Comparison of ENCODE assay signal across 16 mouse cellular contexts in genomic region chr11:121547925-121548324, GRCm38 (mm10). TPM values are rescaled to one million over a fixed set of nuclear protein-coding genes. Genes with fewer than 3 reads are reported as not detected.
DNase-seq lines count a peak whose midpoint lies in the region; ATAC-seq and TF ChIP-seq lines count a peak whose summit lies in the region.
"Had no signal": no experiment of that assay in that cellular context is flagged by ENCODE, and none has a peak within 500 bp of the region (broad histone marks: within the 10 kb centered on the region; RNA-seq: fewer than 3 reads in every experiment).

No protein-coding gene starts in this region.

- no peaks in the 10 kb centered on the region for H3K27me3 ChIP-seq in heart, embryonic 13.5 days (replicated peaks)
- no peaks in the 10 kb centered on the region for H3K27me3 ChIP-seq in small intestine, adult 2 months (ENCODE audit: control insufficient read depth, insufficient read depth, low read length)
- H3K27me3 ChIP-seq in neural tube, embryonic 15.5 days (replicated peaks): no peaks in the 10 kb centered on the region
- H3K27me3 ChIP-seq: midbrain, embryonic 15.5 days; neural tube, embryonic 12.5 days had no signal

- peaks cover 50% of the 10 kb centered on the region for H3K4me1 ChIP-seq in heart, embryonic 13.5 days
- peaks cover 18% of the 10 kb centered on the region for H3K4me1 ChIP-seq in bone marrow, adult 2 months (ENCODE audit: control insufficient read depth, insufficient read depth, low read length)
- peaks cover 66% of the 10 kb centered on the region for H3K4me1 ChIP-seq in small intestine, adult 2 months (ENCODE audit: control insufficient read depth, insufficient read depth, insufficient read length, low read length)
- peaks cover 37% of the 10 kb centered on the region for H3K4me1 ChIP-seq in neural tube, embryonic 15.5 days

- WGBS in heart, embryonic 13.5 days: 77% methylated on average over 4 of the region's 4 CpGs
- WGBS in bone marrow, adult 2 months: 49% methylated on average over 4 of the region's 4 CpGs
- 74% methylated on average over 4 of the region's 4 CpGs for WGBS in small intestine, adult 2 months
- 97% methylated on average over 4 of the region's 4 CpGs for WGBS in neural tube, embryonic 15.5 days

- no peak for DNase-seq in heart, adult 8-10 months (ENCODE audit: low spot score)
- peak; percentile 87 for DNase-seq in liver
- DNase-seq in left cerebral cortex, postnatal 4 days: no peak
- DNase-seq in left cerebral cortex, adult 18-20 months (ENCODE audit: low spot score in 2 of 2): no peak
- DNase-seq: cerebellum, postnatal 10 days; heart, adult 11 months; lung, postnatal 36 days had no signal

- TF ChIP-seq CTCF in bone marrow, adult 2 months (IDR thresholded peaks at IDR 0.05; ENCODE audit: control insufficient read depth, insufficient read depth, low read length): no peak
- no peak for TF ChIP-seq CTCF in small intestine, adult 2 months (IDR thresholded peaks at IDR 0.05; ENCODE audit: extremely low read depth, insufficient read length, insufficient replicate concordance, low read depth, low read length)

- H3K9ac ChIP-seq in heart, embryonic 13.5 days: no peak overlapping the region
- H3K9ac ChIP-seq in neural tube, embryonic 15.5 days (replicated peaks): no peak overlapping the region
- H3K9ac ChIP-seq: midbrain, embryonic 15.5 days; neural tube, embryonic 12.5 days had no signal

- no peak for TF ChIP-seq POLR2A in bone marrow, adult 2 months (IDR thresholded peaks at IDR 0.05; ENCODE audit: borderline replicate concordance, control insufficient read depth, low read depth, low read length)
- TF ChIP-seq POLR2A in small intestine, adult 2 months (IDR thresholded peaks at IDR 0.05; ENCODE audit: low read depth, low read length): no peak

- no peaks in the 10 kb centered on the region for H3K36me3 ChIP-seq in heart, embryonic 13.5 days
- no peaks in the 10 kb centered on the region for H3K36me3 ChIP-seq in small intestine, adult 2 months (ENCODE audit: control insufficient read depth, insufficient read depth, low read length)
- H3K36me3 ChIP-seq in neural tube, embryonic 15.5 days: 0 out of 2 replicates have a peak, but pooled peaks cover 2% of the 10 kb centered on the region

- H3K4me2 ChIP-seq in heart, embryonic 13.5 days: 0 out of 2 replicates have a peak overlapping the region, but pooled peaks have one; percentile 16
- no peak overlapping the region for H3K4me2 ChIP-seq in neural tube, embryonic 15.5 days
- H3K4me2 ChIP-seq: midbrain, embryonic 15.5 days; neural tube, embryonic 12.5 days had no signal

- ATAC-seq in heart, embryonic 13.5 days (ENCODE audit: extremely low read depth, insufficient number of reproducible peaks, low FRiP score, low TSS enrichment): peak; percentile 64
- no peak for ATAC-seq in neural tube, embryonic 15.5 days (ENCODE audit: low FRiP score)
- ATAC-seq: inflammation-experienced regulatory T-cells, adult 6 months; midbrain, embryonic 15.5 days had no signal

- intact Hi-C loops in left cerebral cortex, postnatal 4 days (cut with DNase I): no loop called here

- peak overlapping the region; percentile 76 for H3K27ac ChIP-seq in heart, embryonic 13.5 days (replicated peaks)
- peak overlapping the region; percentile 90 for H3K27ac ChIP-seq in bone marrow, adult 2 months (ENCODE audit: control insufficient read depth, insufficient read depth, low read depth, low read length, poor library complexity)
- peak overlapping the region; percentile 82 for H3K27ac ChIP-seq in small intestine, adult 2 months (ENCODE audit: insufficient read depth, low read depth, low read length)
- H3K27ac ChIP-seq in neural tube, embryonic 15.5 days (replicated peaks): no peak overlapping the region
- H3K27ac ChIP-seq: neural tube, embryonic 12.5 days had no signal

- no peak overlapping the region for H3K4me3 ChIP-seq in heart, embryonic 13.5 days
- H3K4me3 ChIP-seq in bone marrow, adult 2 months (replicated peaks; ENCODE audit: control insufficient read depth, low read depth, low read length): no peak overlapping the region
- no peak overlapping the region for H3K4me3 ChIP-seq in small intestine, adult 2 months (ENCODE audit: low read depth, low read length)
- no peak overlapping the region for H3K4me3 ChIP-seq in neural tube, embryonic 15.5 days (replicated peaks)
- H3K4me3 ChIP-seq: midbrain, embryonic 15.5 days; neural tube, embryonic 12.5 days had no signal

- no peaks in the 10 kb centered on the region for H3K9me3 ChIP-seq in heart, embryonic 13.5 days
- H3K9me3 ChIP-seq in neural tube, embryonic 15.5 days (replicated peaks): no peaks in the 10 kb centered on the region
- H3K9me3 ChIP-seq: midbrain, embryonic 15.5 days; neural tube, embryonic 12.5 days had no signal

RNA-seq across cellular contexts. Expression of gene Zfp750, which starts 28.8 kb away (rescaled TPM):
- 0.05 and 0.37 TPM in 2 replicates for polyA plus RNA-seq in heart, embryonic 13.5 days (2015; fragmentation: Nextera tagmentation; extraction: Ambion mirVana)
- under 1 TPM; 0.24 to 0.35 (median 0.25) TPM for total RNA-seq in heart, adult 8-10 months (2022)
- polyA plus RNA-seq in bone marrow, adult 2 months (2011; ENCODE audit: insufficient read depth, insufficient read length, low replicate concordance, missing spikeins): not detected in 2 replicates
- polyA plus RNA-seq in small intestine, adult 2 months (2012; rRNA removed): 0.67 TPM in 1 of 2 replicates, not detected in the other
- polyA plus RNA-seq in neural tube, embryonic 15.5 days (2015; fragmentation: Nextera tagmentation; extraction: Ambion mirVana): 0.40 and 0.79 TPM in 2 replicates
- not detected for total RNA-seq in left cerebral cortex, postnatal 4 days (2021)
- total RNA-seq in left cerebral cortex, adult 18-20 months (2021): not detected
- total RNA-seq: hematopoietic stem cell, adult 5-6 weeks; left cerebral cortex, postnatal 10 days had no signal
